Mouse (Mus musculus): ENCODE data around the gene Ghdc. TPM values are rescaled to one million over a fixed set of nuclear protein-coding genes. Genes with fewer than 3 reads are reported as not detected.

Gene Ghdc
- polyA plus RNA-seq, 2 experiments: 3.7 to 12.1 TPM

DNA sequence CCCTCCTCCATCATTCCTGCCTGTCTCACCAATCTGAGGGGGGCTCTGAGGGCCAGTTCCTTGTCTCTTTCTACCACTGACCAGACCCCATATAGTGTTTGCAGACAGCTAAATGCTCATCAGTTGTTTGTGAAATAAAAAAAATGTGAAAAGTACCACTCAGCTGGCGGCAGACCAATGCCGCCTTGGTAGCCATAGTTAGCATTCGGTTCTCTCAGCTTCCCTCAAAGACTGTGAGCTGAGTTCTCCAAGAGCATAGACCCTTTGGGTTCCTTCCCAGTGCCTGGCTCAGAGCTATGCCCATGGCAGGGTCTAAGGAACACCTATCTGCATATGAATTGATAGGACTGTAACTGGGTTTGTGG, 16.1 kb downstream of the Ghdc start:
- H3K9me3 ChIP-seq (ENCODE audit: control insufficient read depth, low read length): no peaks in the 10 kb centered on the region
- H3K4me3 ChIP-seq (replicated peaks; ENCODE audit: low read length): no peak overlapping the region
- H3K36me3 ChIP-seq (ENCODE audit: control insufficient read depth, insufficient read depth, low read length): no peaks in the 10 kb centered on the region
- no peak overlapping the region for H3K4me2 ChIP-seq (replicated peaks; ENCODE audit: low read depth, low read length, severe bottlenecking)
- 82% methylated on average over 3 of the region's 3 CpGs for WGBS
- H3K27me3 ChIP-seq (ENCODE audit: control insufficient read depth, insufficient read depth, low read length): peaks cover 15% of the 10 kb centered on the region
- ATAC-seq (ENCODE audit: low FRiP score, low read depth) (no peak), DNase-seq (ENCODE audit: low spot score) (no peak)
- no peak overlapping the region for H3K27ac ChIP-seq (replicated peaks; ENCODE audit: low read depth, low read length)
- no peak for TF ChIP-seq POLR2A (IDR thresholded peaks at IDR 0.05; ENCODE audit: borderline replicate concordance, extremely low read depth, insufficient read depth, insufficient read length)
- H3K4me1 ChIP-seq (ENCODE audit: control insufficient read depth, insufficient read depth, low read length): no peaks in the 10 kb centered on the region
- no peak overlapping the region for H3K9ac ChIP-seq (ENCODE audit: low read depth, low read length, severe bottlenecking)

DNA sequence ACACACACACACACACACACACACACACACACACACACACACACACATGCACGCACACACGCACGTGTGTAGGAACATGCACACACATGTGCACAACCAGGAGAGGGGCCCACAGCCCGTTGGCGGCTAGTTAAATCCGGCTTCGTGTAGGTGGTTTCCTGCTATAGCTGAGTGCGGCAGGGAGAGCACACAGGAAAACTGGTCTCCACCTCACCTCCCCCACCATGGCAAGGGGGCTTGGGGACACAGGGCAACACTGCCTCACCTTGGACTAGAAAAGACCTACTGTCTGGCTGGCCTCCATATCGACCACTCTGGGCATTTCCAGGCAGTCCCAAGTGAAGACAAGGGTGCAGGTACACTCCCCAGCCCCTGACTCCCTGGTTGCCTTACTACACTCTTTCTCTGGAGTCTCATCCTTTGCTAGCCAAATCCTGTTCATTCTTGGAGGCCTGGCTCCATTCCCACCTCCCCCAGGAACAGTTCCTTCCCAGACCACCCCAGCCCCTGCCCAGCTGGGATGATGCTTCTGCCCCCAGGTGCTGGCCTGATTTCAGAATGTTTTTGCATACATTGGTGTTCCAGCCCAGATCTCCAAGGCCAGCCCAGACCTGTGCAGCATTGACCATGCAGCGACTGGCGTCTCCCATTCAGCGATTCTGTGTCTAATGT, 16.6 kb downstream of the Ghdc start:
- peaks cover 10% of the 10 kb centered on the region for H3K27me3 ChIP-seq (ENCODE audit: control insufficient read depth, insufficient read depth, low read length)
- no peak overlapping the region for H3K4me3 ChIP-seq (replicated peaks; ENCODE audit: low read length)

DNA sequence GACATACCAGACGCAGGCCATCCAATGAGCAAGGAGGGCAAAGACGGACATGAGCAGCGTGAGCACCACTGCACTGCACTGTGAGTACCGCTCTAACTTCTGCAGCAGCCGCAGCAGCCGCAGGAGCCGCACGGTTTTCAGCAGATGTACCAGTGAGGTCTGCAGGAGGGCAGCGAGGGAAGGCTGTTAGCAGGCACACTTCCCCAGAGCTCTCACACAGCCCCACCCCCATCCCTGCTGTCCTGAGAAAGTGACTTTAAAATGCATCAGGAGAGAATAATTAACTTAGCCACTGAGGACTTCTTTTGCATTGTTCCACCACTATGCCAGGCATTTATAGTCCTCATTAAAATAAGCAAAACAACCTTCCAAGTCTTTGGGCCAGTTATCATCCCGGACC, 18.5 kb downstream of the Ghdc start:
- Histone ChIP-seq H3K9me3 (ENCODE audit: control insufficient read depth, low read length) (no peaks in the 10 kb centered on the region), H3K27ac (replicated peaks; ENCODE audit: low read depth, low read length) (no peak overlapping the region), H3K36me3 (ENCODE audit: control insufficient read depth, insufficient read depth, low read length) (no peaks in the 10 kb centered on the region), H3K9ac (ENCODE audit: low read depth, low read length, severe bottlenecking) (no peak overlapping the region), H3K4me1 (ENCODE audit: control insufficient read depth, insufficient read depth, low read length) (no peaks in the 10 kb centered on the region), H3K4me3 (replicated peaks; ENCODE audit: low read length) (no peak overlapping the region), H3K27me3 (ENCODE audit: control insufficient read depth, insufficient read depth, low read length) (no peaks in the 10 kb centered on the region), H3K4me2 (replicated peaks; ENCODE audit: low read depth, low read length, severe bottlenecking) (no peak overlapping the region)
- WGBS: 23% methylated on average over 10 of the region's 10 CpGs
- ATAC-seq (ENCODE audit: low FRiP score, low read depth) (no peak), DNase-seq (ENCODE audit: low spot score) (no peak)
- no peak for TF ChIP-seq POLR2A (IDR thresholded peaks at IDR 0.05; ENCODE audit: borderline replicate concordance, extremely low read depth, insufficient read depth, insufficient read length)

More for the DNA sequence above, 16.6 kb downstream of the Ghdc start:
- no peak for ATAC-seq (ENCODE audit: low FRiP score, low read depth)
- Histone ChIP-seq H3K4me1 (ENCODE audit: control insufficient read depth, insufficient read depth, low read length) (no peaks in the 10 kb centered on the region), H3K27ac (replicated peaks; ENCODE audit: low read depth, low read length) (no peak overlapping the region), H3K36me3 (ENCODE audit: control insufficient read depth, insufficient read depth, low read length) (no peaks in the 10 kb centered on the region), H3K4me2 (replicated peaks; ENCODE audit: low read depth, low read length, severe bottlenecking) (no peak overlapping the region), H3K9me3 (ENCODE audit: control insufficient read depth, low read length) (no peaks in the 10 kb centered on the region), H3K9ac (ENCODE audit: low read depth, low read length, severe bottlenecking) (no peak overlapping the region)
- WGBS: 88% methylated on average over 12 of the region's 12 CpGs
- no peak for TF ChIP-seq POLR2A (IDR thresholded peaks at IDR 0.05; ENCODE audit: borderline replicate concordance, extremely low read depth, insufficient read depth, insufficient read length)
- DNase-seq (ENCODE audit: low spot score): no peak

DNA sequence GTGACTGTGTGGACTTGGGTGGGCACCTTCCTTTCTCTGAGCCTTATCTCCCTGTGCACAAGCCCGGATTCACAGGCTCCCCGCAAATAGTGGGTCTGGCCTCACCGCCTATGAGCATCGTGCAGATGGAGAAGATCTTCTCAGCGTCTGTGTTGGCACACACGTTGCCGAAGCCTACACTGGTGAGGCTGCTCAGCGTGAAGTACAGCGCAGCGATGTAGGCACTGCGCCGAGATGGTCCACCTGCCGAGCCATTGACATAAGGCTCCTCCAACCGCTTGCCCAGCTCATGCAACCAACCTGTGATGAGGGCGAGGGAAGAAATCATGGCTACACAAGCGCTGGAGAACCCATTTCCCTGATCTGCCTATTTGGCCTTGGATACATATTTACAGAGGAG, 20.6 kb downstream of the Ghdc start:
- Histone ChIP-seq H3K4me3 (replicated peaks; ENCODE audit: low read length) (no peak overlapping the region), H3K4me1 (ENCODE audit: control insufficient read depth, insufficient read depth, low read length) (no peaks in the 10 kb centered on the region), H3K27me3 (ENCODE audit: control insufficient read depth, insufficient read depth, low read length) (no peaks in the 10 kb centered on the region), H3K27ac (replicated peaks; ENCODE audit: low read depth, low read length) (no peak overlapping the region), H3K4me2 (replicated peaks; ENCODE audit: low read depth, low read length, severe bottlenecking) (no peak overlapping the region), H3K36me3 (ENCODE audit: control insufficient read depth, insufficient read depth, low read length) (no peaks in the 10 kb centered on the region), H3K9me3 (ENCODE audit: control insufficient read depth, low read length) (no peaks in the 10 kb centered on the region), H3K9ac (ENCODE audit: low read depth, low read length, severe bottlenecking) (no peak overlapping the region)
- TF ChIP-seq POLR2A (IDR thresholded peaks at IDR 0.05; ENCODE audit: borderline replicate concordance, extremely low read depth, insufficient read depth, insufficient read length): no peak
- 91% methylated on average over 16 of the region's 16 CpGs for WGBS
- ATAC-seq (ENCODE audit: low FRiP score, low read depth) (no peak), DNase-seq (ENCODE audit: low spot score) (no peak)

DNA sequence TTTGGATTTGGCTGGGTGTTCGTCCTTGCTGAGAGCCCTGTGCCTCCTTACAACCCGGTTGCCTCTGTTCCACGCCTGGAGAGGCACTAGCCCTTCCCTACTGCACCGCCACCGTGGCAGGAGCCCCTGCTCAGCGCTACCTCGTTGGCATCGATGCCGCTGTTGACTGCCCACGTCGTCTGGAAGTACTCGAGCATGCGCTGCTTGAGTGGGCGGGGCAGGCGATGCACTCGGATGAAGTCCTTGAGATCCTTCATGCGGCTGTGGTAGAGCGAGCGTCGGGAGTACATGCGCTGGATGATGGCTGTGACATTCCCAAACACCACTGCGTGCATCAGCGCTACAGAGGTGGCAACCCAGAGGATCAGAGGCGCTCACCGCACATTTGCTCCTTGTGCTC, 21.3 kb downstream of the Ghdc start:
- Histone ChIP-seq H3K9me3 (ENCODE audit: control insufficient read depth, low read length) (no peaks in the 10 kb centered on the region), H3K4me3 (replicated peaks; ENCODE audit: low read length) (no peak overlapping the region), H3K9ac (ENCODE audit: low read depth, low read length, severe bottlenecking) (no peak overlapping the region), H3K36me3 (ENCODE audit: control insufficient read depth, insufficient read depth, low read length) (no peaks in the 10 kb centered on the region), H3K27me3 (ENCODE audit: control insufficient read depth, insufficient read depth, low read length) (no peaks in the 10 kb centered on the region), H3K27ac (replicated peaks; ENCODE audit: low read depth, low read length) (no peak overlapping the region), H3K4me2 (replicated peaks; ENCODE audit: low read depth, low read length, severe bottlenecking) (no peak overlapping the region), H3K4me1 (ENCODE audit: control insufficient read depth, insufficient read depth, low read length) (no peaks in the 10 kb centered on the region)
- WGBS: 52% methylated on average over 25 of the region's 25 CpGs
- DNase-seq (ENCODE audit: low spot score) (no peak), ATAC-seq (ENCODE audit: low FRiP score, low read depth) (no peak)
- no peak for TF ChIP-seq POLR2A (IDR thresholded peaks at IDR 0.05; ENCODE audit: borderline replicate concordance, extremely low read depth, insufficient read depth, insufficient read length)

DNA sequence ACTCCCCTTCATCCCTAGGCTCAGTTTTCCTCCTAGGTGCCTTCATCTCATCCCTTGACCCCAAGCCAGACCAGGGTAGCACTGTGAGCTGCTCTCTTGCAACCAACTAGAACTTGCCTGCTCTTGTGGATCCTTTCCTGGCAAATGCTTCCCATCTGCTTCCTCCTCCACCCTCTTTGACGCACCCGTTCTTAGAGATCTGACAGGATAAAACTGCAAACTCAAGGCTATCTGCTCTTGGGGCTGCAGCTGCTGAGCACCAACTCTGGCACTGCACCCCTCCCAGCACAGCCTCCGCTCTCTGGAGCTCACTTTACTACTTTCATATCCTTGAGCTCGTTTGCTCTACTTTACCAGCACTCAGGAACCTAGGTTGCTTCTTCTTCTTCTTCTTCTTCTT, 22.1 kb downstream of the Ghdc start:
- no peak for TF ChIP-seq POLR2A (IDR thresholded peaks at IDR 0.05; ENCODE audit: borderline replicate concordance, extremely low read depth, insufficient read depth, insufficient read length)
- H3K9me3 ChIP-seq (ENCODE audit: control insufficient read depth, low read length): no peaks in the 10 kb centered on the region
- H3K4me3 ChIP-seq (replicated peaks; ENCODE audit: low read length): no peak overlapping the region
- ATAC-seq (ENCODE audit: low FRiP score, low read depth) (no peak), DNase-seq (ENCODE audit: low spot score) (no peak)
- no peaks in the 10 kb centered on the region for H3K4me1 ChIP-seq (ENCODE audit: control insufficient read depth, insufficient read depth, low read length)
- H3K36me3 ChIP-seq (ENCODE audit: control insufficient read depth, insufficient read depth, low read length): no peaks in the 10 kb centered on the region
- no peaks in the 10 kb centered on the region for H3K27me3 ChIP-seq (ENCODE audit: control insufficient read depth, insufficient read depth, low read length)
- no peak overlapping the region for H3K4me2 ChIP-seq (replicated peaks; ENCODE audit: low read depth, low read length, severe bottlenecking)
- H3K9ac ChIP-seq (ENCODE audit: low read depth, low read length, severe bottlenecking): no peak overlapping the region
- WGBS: 72% methylated on average over 4 of the region's 4 CpGs
- no peak overlapping the region for H3K27ac ChIP-seq (replicated peaks; ENCODE audit: low read depth, low read length)

Data from limb, embryonic 14.5 days (tissue).